Mouse (Mus musculus): ENCODE results near the gene Hand1. TPM values are rescaled to one million over a fixed set of nuclear protein-coding genes. Genes with fewer than 3 reads are reported as not detected.
"Not testable (repeated sequence)": the region's sequence is repeated elsewhere in the genome, so short reads cannot be mapped to it uniquely, and the experiment has no call there.

Hand1 gene
- polyA plus RNA-seq, 1 experiment from 2014 or later = 0.13 TPM

DNA sequence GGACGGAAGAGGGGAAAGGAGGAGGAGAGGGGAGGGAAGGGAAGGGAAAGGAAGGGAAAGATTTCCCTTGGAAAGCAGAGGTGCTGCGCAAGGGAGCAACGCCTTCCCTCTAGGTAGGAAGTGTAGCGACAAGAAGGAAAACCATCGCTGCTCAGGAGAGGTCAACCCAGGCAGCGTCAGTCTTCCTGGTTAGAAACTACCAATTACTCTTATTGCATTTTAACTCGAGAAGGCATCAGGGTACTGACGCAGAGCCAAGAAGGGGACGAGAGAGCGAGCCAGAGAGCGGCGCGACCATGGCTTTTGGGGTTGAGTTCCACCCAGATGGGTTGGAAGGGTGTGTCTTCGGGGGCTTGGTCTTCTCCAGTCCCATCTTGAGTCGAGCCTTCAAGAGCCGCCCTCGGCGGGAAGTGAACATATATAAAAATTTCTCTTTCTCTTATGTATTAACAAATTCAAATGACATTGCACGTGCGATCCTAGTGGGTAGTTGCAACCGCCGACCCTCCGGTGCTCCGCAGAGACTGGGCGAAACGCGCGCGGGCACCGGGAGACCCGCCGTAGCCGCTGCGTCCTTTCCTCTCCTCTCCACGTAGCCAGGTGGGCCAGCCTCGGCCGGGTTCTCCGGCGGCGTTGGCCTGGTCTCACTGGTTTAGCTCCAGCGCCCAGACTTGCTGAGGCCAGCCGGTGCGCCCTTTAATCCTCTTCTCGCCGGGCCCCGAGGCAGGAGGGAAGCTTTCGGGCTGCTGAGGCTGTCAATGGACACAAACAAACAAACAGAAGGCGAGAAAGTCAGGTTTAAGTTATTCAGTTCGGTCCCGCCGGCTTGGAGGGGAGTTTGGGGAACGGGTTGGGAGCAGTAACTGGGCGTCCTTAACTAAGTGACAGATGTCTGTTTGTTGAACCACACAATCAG is 3.4 kb downstream of the Hand1 start:
- no peak overlapping the region for H3K9ac ChIP-seq (ENCODE audit: low read depth, low read length)
- 6% methylated on average over 53 of the region's 53 CpGs for WGBS

GRCm38 (mm10) chr11:57827915-57828545 is 4.6 kb downstream of the Hand1 start:
- H3K9ac ChIP-seq (ENCODE audit: low read depth, low read length) = 0 out of 2 replicates have a peak overlapping the region, but pooled peaks have one; percentile 23
- no peak for DNase-seq (ENCODE audit: low spot score)

More for the DNA sequence above, 3.4 kb downstream of the Hand1 start:
- peaks cover 19% of the 10 kb centered on the region for H3K4me1 ChIP-seq (replicated peaks; ENCODE audit: insufficient read depth, low read length)
- DNase-seq (ENCODE audit: low spot score) = no peak
- no peak for ATAC-seq (replicated peaks; ENCODE audit: low FRiP score, low read depth)
- peak overlapping the region; percentile 10; the same call in 1 of the 2 replicates for H3K4me2 ChIP-seq (ENCODE audit: low read length)
- H3K4me3 ChIP-seq (replicated peaks; ENCODE audit: low read depth, low read length) = no peak overlapping the region
- TF ChIP-seq CTCF (IDR thresholded peaks at IDR 0.05; ENCODE audit: low read depth) = no peak
- peaks cover 78% of the 10 kb centered on the region for H3K27me3 ChIP-seq (ENCODE audit: insufficient read depth, low read length)
- H3K36me3 ChIP-seq (ENCODE audit: insufficient read depth, low read length) = no peaks in the 10 kb centered on the region
- H3K9me3 ChIP-seq (replicated peaks; ENCODE audit: low read length) = no peaks in the 10 kb centered on the region
- no peak overlapping the region for H3K27ac ChIP-seq

GRCm38 (mm10) chr11:57827048-57827914 is 5.3 kb downstream of the Hand1 start:
- TF ChIP-seq CTCF (IDR thresholded peaks at IDR 0.05; ENCODE audit: low read depth) = no peak
- 0 out of 2 replicates have a peak overlapping the region, but pooled peaks have one; percentile 23 for H3K9ac ChIP-seq (ENCODE audit: low read depth, low read length)
- H3K4me2 ChIP-seq (ENCODE audit: low read length) = peak overlapping the region; percentile 53
- H3K36me3 ChIP-seq (ENCODE audit: insufficient read depth, low read length) = no peaks in the 10 kb centered on the region
- ATAC-seq (replicated peaks; ENCODE audit: low FRiP score, low read depth) (no peak), DNase-seq (ENCODE audit: low spot score) (no peak)
- peaks cover 19% of the 10 kb centered on the region for H3K4me1 ChIP-seq (replicated peaks; ENCODE audit: insufficient read depth, low read length)
- peak overlapping the region; percentile 27 for H3K4me3 ChIP-seq (replicated peaks; ENCODE audit: low read depth, low read length)
- no peaks in the 10 kb centered on the region for H3K9me3 ChIP-seq (replicated peaks; ENCODE audit: low read length)
- H3K27ac ChIP-seq = no peak overlapping the region
- under 1% methylated on average over 41 of the region's 41 CpGs for WGBS
- H3K27me3 ChIP-seq (ENCODE audit: insufficient read depth, low read length) = peaks cover 59% of the 10 kb centered on the region

More at GRCm38 (mm10) chr11:57827915-57828545, 4.6 kb downstream of the Hand1 start:
- Histone ChIP-seq H3K36me3 (ENCODE audit: insufficient read depth, low read length) (no peaks in the 10 kb centered on the region), H3K9me3 (replicated peaks; ENCODE audit: low read length) (no peaks in the 10 kb centered on the region), H3K4me1 (replicated peaks; ENCODE audit: insufficient read depth, low read length) (peaks cover 19% of the 10 kb centered on the region), H3K27me3 (ENCODE audit: insufficient read depth, low read length) (peaks cover 66% of the 10 kb centered on the region), H3K4me3 (replicated peaks; ENCODE audit: low read depth, low read length) (peak overlapping the region; percentile 27), H3K4me2 (ENCODE audit: low read length) (peak overlapping the region; percentile 53), H3K27ac (no peak overlapping the region)
- TF ChIP-seq CTCF (IDR thresholded peaks at IDR 0.05; ENCODE audit: low read depth) = no peak
- ATAC-seq (replicated peaks; ENCODE audit: low FRiP score, low read depth) = no peak
- under 1% methylated on average over 33 of the region's 33 CpGs for WGBS

GRCm38 (mm10) chr11:57825234-57825633 is 7.4 kb downstream of the Hand1 start:
- Histone ChIP-seq H3K27me3 (ENCODE audit: insufficient read depth, low read length) (peaks cover 39% of the 10 kb centered on the region), H3K4me1 (replicated peaks; ENCODE audit: insufficient read depth, low read length) (peaks cover 19% of the 10 kb centered on the region)
- H3K9me3 ChIP-seq (replicated peaks; ENCODE audit: low read length); ATAC-seq (replicated peaks; ENCODE audit: low FRiP score, low read depth); H3K4me2 ChIP-seq (ENCODE audit: low read length); H3K4me3 ChIP-seq (replicated peaks; ENCODE audit: low read depth, low read length); H3K9ac ChIP-seq (ENCODE audit: low read depth, low read length); DNase-seq (ENCODE audit: low spot score); H3K36me3 ChIP-seq (ENCODE audit: insufficient read depth, low read length); H3K27ac ChIP-seq: not testable (repeated sequence)
- peak; percentile 20; the same call in 1 of the 2 replicates for TF ChIP-seq CTCF (IDR thresholded peaks at IDR 0.05; ENCODE audit: low read depth)
- 68% methylated on average over 11 of the region's 11 CpGs for WGBS

DNA sequence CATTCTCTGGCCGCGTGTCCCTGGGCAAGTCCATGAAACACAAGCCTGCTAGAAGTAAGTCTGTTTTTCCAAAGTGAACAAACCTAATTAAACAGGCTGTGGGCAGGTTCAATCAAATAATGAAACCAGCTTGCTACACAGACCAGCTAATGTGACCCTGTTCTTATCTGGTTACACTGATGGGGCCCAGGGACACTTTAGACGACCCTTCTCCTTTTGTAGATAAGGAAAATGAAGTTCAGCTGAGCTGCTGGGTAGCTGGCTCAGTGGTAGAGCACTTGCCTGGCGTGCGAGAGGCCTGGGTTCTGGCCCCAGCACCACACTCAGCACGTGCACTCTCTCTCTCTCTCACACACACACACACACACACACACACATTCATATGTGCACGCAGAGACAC is 8.9 kb downstream of the Hand1 start:
- 74% methylated on average over 7 of the region's 7 CpGs for WGBS
- peaks cover 11% of the 10 kb centered on the region for H3K4me1 ChIP-seq (replicated peaks; ENCODE audit: insufficient read depth, low read length)
- no peaks in the 10 kb centered on the region for H3K9me3 ChIP-seq (replicated peaks; ENCODE audit: low read length)
- no peak for TF ChIP-seq CTCF (IDR thresholded peaks at IDR 0.05; ENCODE audit: low read depth)
- no peak for DNase-seq (ENCODE audit: low spot score)
- no peak overlapping the region for H3K27ac ChIP-seq
- no peaks in the 10 kb centered on the region for H3K36me3 ChIP-seq (ENCODE audit: insufficient read depth, low read length)
- no peak overlapping the region for H3K4me3 ChIP-seq (replicated peaks; ENCODE audit: low read depth, low read length)
- ATAC-seq (replicated peaks; ENCODE audit: low FRiP score, low read depth) = no peak
- peaks cover 25% of the 10 kb centered on the region for H3K27me3 ChIP-seq (ENCODE audit: insufficient read depth, low read length)
- no peak overlapping the region for H3K4me2 ChIP-seq (ENCODE audit: low read length)
- H3K9ac ChIP-seq (ENCODE audit: low read depth, low read length) = no peak overlapping the region
